Mouse (Mus musculus) brain, embryonic 18.5 days (tissue): ENCODE data around the gene Olfr134.
"Not testable (repeated sequence)": the region's sequence is repeated elsewhere in the genome, so short reads cannot be mapped to it uniquely, and the experiment has no call there.

Experiments
- DNase-seq: peaks from one replicate; pipeline ENCODE4 v3.0.0-alpha.2; 2012; ENCODE audit warnings: low read depth, low spot score

Gene Olfr134

DNA sequence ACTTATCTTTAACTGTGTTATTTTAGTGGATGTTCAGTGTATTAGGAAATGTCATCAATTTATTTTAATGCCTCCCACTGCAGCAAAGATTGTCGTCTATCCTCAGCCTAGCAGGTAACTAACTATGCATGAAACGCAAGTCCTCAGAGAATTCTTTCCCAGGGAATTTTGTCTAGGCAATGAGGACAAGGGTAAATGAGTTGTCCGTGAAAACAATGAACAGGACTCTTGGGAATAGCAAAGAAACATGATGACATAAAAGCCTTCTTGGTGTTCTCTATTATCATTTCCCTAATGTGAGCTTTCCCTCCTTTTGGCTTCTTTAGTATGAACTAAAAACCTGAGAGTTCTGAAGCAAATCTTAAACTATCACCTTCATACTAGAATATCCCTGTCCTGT is at the start of gene Olfr134:
Gene Olfr134, plus strand, starts transcription at position 301 of the 400 bp plus-strand sequence.
- DNase-seq = no peak

- DNase-seq = not testable (repeated sequence)
Observed at GRCm38 (mm10) chr17:38124199-38124598, 47.0 kb upstream of the Olfr134 start.

DNA sequence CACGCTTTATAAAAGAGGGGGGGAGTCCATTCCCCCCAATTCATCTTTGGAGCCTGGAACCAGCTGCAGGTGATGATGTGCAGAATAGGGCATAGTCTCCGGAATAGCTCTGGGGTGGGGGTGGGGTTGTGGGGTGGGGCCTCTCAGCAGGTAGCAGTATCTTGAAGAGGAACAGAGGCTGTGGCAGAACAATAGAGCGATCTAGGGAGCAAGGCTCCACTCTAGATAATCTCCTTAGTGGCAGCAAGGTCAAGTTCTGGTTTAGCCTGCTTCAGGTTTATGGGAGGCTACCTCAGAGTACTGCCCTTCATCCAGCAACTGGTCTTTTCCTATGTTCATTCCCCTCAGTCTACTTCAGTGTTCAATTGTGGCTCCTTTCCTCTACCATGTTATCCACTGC is 45.8 kb upstream of the Olfr134 start:
- not testable (repeated sequence) for DNase-seq

GRCm38 (mm10) chr17:38134426-38134825 is 36.8 kb upstream of the Olfr134 start, which contains the start of gene Olfr132:
TSS of gene Olfr132 (minus strand) at chr17:38134526.
- DNase-seq = no peak

DNA sequence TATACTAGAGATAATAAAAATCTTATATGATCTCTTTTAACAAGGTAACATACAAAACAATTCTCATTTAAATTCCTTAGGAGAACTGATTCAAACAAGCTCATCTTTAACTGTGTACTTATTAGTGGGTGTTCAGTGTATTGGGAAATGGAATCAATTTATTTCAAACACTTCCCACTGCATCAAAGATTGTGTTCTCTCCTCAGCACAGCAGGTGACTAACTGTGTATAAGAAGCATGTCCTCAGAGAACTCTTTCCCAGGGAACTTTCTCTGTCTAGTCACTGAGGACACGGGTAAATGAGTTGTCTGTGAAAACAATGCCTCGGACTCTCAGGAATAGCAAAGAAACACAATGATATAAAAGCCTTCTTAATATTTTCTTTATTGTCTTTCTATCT is 26.2 kb upstream of the Olfr134 start, which contains the start of gene Olfr133:
Gene Olfr133, plus strand, starts transcription at position 301 of the 400 bp plus-strand sequence.
- DNase-seq = no peak

GRCm38 (mm10) chr17:38204035-38204434 is 32.8 kb downstream of the Olfr134 start, which contains the start of gene Olfr135:
TSS of gene Olfr135 (plus strand) at chr17:38204335.
- DNase-seq = no peak
